Mouse (Mus musculus) lung, postnatal 0 days (tissue): Measurements from ENCODE around the gene Ap2b1. TPM values are rescaled to one million over a fixed set of nuclear protein-coding genes. Genes with fewer than 3 reads are reported as not detected.

Experiments used
- ATAC-seq: fragments of 200-750 bp; cut with Nextera tagmentation; 2 replicates; pipeline ENCODE4 v1.8.0; 2017; ENCODE audit warnings: moderate library complexity
- DNase-seq: peaks from one replicate; pipeline ENCODE4 v3.0.0-alpha.2; 2016; ENCODE audit warnings: low spot score
- H3K27ac ChIP-seq: fragments of 300-500 bp; sonication (generic); 2 replicates; pipeline ENCODE4 v1.5.1; 2014; ENCODE audit warnings: antibody characterized with exemption, mild to moderate bottlenecking, low read length, mixed read lengths
- H3K27me3 ChIP-seq: fragments of 300-500 bp; sonication (generic); replicated peaks from 2 replicates; pipeline ENCODE4 v1.6.1; 2014; ENCODE audit warnings: low read length, mixed read lengths; ENCODE audit not compliant: insufficient read depth
- H3K36me3 ChIP-seq: fragments of 300-500 bp; sonication (generic); 2 replicates; pipeline ENCODE4 v1.6.1; 2014; ENCODE audit warnings: low read length, mixed read lengths; ENCODE audit not compliant: insufficient read depth
- H3K4me1 ChIP-seq: fragments of 300-500 bp; sonication (generic); 2 replicates; pipeline ENCODE4 v1.6.1; 2014; ENCODE audit warnings: antibody characterized with exemption, low read depth, low read length, mixed read lengths; ENCODE audit not compliant: insufficient read depth
- H3K4me2 ChIP-seq: fragments of 300-500 bp; sonication (generic); replicated peaks from 2 replicates; pipeline ENCODE4 v1.6.1; 2014; ENCODE audit warnings: low read depth, mild to moderate bottlenecking, low read length, moderate library complexity, mixed read lengths
- H3K4me3 ChIP-seq: fragments of 300-500 bp; sonication (generic); 2 replicates; pipeline ENCODE4 v1.5.1; 2014; ENCODE audit warnings: low read depth, low read length
- H3K9ac ChIP-seq: fragments of 300-500 bp; sonication (generic); replicated peaks from 2 replicates; pipeline ENCODE4 v1.6.1; 2014; ENCODE audit warnings: low read depth, mild to moderate bottlenecking
- H3K9me3 ChIP-seq: fragments of 300-500 bp; sonication (generic); 2 replicates; pipeline ENCODE4 v1.6.1; 2016; ENCODE audit warnings: low read length, mixed read lengths
- CTCF ChIP-seq: IDR thresholded peaks from 2 replicates; pipeline ENCODE4 v1.5.1; 2016; ENCODE audit warnings: antibody characterized with exemption, mild to moderate bottlenecking
- EP300 ChIP-seq: IDR thresholded peaks from 2 replicates; pipeline ENCODE4 v1.6.1; 2016; ENCODE audit warnings: antibody characterized with exemption, mild to moderate bottlenecking, control low read depth
- WGBS: fragments of 180-500 bp; shearing (Covaris S2); extraction: QIAGEN DNeasy Blood & Tissue Kit; methylation state at CpG from one replicate; pipeline ENCODE4 v1.1.7; 2014; 5-methylcytosine and 5-hydroxymethylcytosine counted together
- polyA plus RNA-seq: library from polyadenylated mRNA; unstranded; fragments of >200 nt; fragmentation: Nextera tagmentation; extraction: Ambion mirVana; gene quantifications from 2 replicates; pipeline ENCODE4 v1.2.1, GENCODE M21; 2015

Ap2b1 gene
- polyA plus RNA-seq, 1 experiment from 2014 or later, result 26.5 TPM

DNA sequence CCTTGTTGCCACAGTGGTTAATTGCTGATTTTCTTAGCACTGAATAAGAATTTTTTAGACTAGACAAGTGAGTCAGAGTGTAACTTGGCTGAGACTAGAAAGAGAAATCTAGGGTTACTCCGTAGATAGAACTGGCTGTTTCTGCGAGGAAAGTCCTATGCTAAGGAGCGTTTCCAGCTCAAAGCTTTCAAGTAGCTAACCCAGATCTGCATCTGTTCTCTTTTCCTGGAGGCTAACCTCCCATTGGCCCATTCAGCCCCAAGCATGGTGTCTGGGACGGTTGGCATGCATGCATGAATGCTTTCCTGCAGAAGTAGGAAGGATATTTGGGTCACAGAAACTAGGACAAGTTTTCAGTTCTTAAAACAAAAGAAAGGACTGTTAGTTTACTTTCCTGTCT is 72.4 kb downstream of the Ap2b1 start:
- 93% methylated on average over 4 of the region's 4 CpGs for WGBS
- no peak overlapping the region for H3K4me2 ChIP-seq
- DNase-seq (no peak), ATAC-seq (no peak)
- no peak for TF ChIP-seq CTCF
- no peak for TF ChIP-seq EP300
- no peaks in the 10 kb centered on the region for H3K27me3 ChIP-seq
- no peak overlapping the region for H3K9ac ChIP-seq
- H3K9me3 ChIP-seq, result no peaks in the 10 kb centered on the region
- H3K4me1 ChIP-seq, result no peaks in the 10 kb centered on the region
- H3K27ac ChIP-seq, result no peak overlapping the region
- H3K4me3 ChIP-seq, result no peak overlapping the region
- H3K36me3 ChIP-seq, result peaks cover 22% of the 10 kb centered on the region; the same call in 1 of the 2 replicates

DNA sequence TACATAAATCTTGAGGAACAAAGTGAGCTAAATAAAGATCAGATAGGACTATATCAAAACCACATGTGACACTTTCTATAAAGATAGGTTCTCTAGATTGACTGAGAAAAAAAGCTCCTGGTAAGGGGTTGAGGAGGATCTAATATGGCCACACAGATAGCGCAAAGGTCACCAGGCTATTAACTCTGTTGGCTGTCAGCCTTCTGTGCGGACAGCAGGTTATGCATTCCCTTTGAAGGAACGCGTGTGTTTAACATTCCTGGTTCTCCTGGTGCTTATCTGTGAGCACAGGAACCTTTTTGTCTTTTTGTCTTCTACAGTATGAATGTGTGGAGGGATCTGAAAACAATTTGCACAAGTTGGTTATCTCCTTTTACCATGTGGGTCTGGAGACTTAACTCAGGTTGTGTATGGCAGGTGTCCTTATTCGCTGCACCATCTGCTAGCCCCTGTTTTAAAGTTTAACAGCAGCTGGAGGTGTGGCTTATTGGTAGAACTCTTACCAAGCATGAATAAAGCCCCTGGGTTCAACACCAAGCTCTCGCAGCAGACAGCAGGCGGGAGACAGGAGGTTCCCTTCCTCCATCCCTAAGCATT is 81.0 kb downstream of the Ap2b1 start:
- Histone ChIP-seq H3K9me3 (no peaks in the 10 kb centered on the region), H3K27ac (no peak overlapping the region), H3K27me3 (no peaks in the 10 kb centered on the region), H3K9ac (no peak overlapping the region), H3K4me1 (no peaks in the 10 kb centered on the region), H3K36me3 (0 out of 2 replicates have a peak, but pooled peaks cover 13% of the 10 kb centered on the region), H3K4me3 (no peak overlapping the region), H3K4me2 (no peak overlapping the region)
- no peak for TF ChIP-seq EP300
- TF ChIP-seq CTCF, result no peak
- DNase-seq, result no peak
- 72% methylated on average over 7 of the region's 7 CpGs for WGBS
- ATAC-seq, result no peak

DNA sequence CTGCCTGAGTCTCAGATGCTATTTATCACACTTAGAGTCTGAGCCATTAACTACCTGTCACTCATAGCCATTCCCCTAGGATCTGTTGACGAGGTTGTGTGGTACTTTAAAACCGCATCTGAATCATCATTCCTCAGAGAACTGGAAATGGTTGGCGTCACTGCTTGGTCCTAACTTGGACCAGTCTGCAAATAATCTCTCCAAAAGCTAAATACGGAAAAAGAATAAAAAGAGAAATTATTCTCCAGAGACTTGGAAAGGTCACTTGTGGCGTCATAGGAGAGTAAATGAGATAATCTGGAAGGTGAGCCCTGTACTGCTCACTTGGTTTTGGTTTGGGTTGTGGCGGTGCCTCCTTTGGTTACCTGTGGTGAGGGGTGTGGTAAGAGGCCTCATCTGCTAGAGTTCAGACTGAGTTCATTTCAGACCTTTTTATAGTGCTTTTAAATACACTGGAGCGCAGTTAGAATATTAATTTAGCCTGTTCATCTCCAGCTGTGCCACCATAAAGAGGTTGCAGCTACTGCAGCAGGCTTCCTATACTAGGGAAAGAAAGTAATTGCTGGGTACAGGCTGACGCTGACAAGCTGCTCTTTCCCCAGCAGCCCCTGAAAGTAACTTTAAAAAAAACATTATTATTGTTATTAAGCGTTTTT is 84.2 kb downstream of the Ap2b1 start:
- no peak overlapping the region for H3K27ac ChIP-seq
- no peak overlapping the region for H3K4me3 ChIP-seq
- no peak overlapping the region for H3K4me2 ChIP-seq
- 82% methylated on average over 9 of the region's 9 CpGs for WGBS
- ATAC-seq (no peak), DNase-seq (no peak)
- no peak for TF ChIP-seq CTCF
- TF ChIP-seq EP300, result no peak
- H3K27me3 ChIP-seq, result no peaks in the 10 kb centered on the region
- no peak overlapping the region for H3K9ac ChIP-seq
- H3K9me3 ChIP-seq, result no peaks in the 10 kb centered on the region
- H3K4me1 ChIP-seq, result no peaks in the 10 kb centered on the region
- H3K36me3 ChIP-seq, result 0 out of 2 replicates have a peak, but pooled peaks cover under 1% of the 10 kb centered on the region

DNA sequence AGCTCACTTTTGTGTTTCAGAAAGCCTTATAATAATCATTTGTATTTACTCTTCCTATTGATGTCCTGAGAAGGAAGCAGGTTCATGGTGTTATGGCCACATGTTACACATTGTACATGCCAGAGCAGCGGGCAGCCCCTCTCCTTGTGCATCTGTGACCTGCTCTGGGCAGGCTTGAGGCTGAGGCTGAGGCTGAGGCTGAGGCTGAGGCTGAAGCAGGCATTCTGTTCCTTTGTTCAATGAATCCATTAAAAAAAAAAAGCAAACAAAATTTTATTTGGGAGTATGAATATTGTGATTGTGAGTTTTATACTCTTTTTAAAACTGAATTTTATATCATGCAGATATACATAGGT is 84.7 kb downstream of the Ap2b1 start:
- no peaks in the 10 kb centered on the region for H3K27me3 ChIP-seq
- ATAC-seq, result no peak

DNA sequence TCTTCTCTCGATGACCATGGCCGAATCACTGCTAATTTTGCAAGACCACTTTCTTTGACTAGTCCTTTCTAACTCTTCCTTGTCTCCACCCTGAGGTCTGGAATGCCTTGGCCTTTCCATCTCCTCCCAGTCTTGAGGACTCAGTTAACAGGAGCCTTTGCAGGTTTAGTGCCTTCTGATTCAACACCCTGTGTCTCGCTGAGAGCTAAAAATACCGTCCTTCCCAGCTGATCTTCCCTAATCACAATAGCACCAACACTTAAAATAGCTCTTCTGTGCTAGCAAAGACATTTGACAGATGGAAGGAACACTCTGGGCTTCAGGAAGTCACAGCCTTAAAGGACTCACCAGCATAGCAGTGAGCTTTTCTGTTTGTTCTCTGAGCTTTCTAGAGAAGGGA is 94.2 kb downstream of the Ap2b1 start:
- ATAC-seq, result no peak
- Histone ChIP-seq H3K36me3 (peaks cover 25% of the 10 kb centered on the region), H3K27me3 (no peaks in the 10 kb centered on the region), H3K27ac (no peak overlapping the region), H3K4me3 (no peak overlapping the region), H3K4me1 (no peaks in the 10 kb centered on the region), H3K9me3 (no peaks in the 10 kb centered on the region), H3K4me2 (no peak overlapping the region), H3K9ac (no peak overlapping the region)
- DNase-seq, result no peak
- TF ChIP-seq CTCF (no peak), EP300 (no peak)
- 81% methylated on average over 4 of the region's 4 CpGs for WGBS

More for the DNA sequence above, 84.7 kb downstream of the Ap2b1 start:
- no peak overlapping the region for H3K4me2 ChIP-seq
- no peak overlapping the region for H3K9ac ChIP-seq
- no peak overlapping the region for H3K27ac ChIP-seq
- no peak for TF ChIP-seq EP300
- TF ChIP-seq CTCF, result no peak
- no peaks in the 10 kb centered on the region for H3K4me1 ChIP-seq
- H3K9me3 ChIP-seq, result no peaks in the 10 kb centered on the region
- no peak for DNase-seq
- H3K4me3 ChIP-seq, result no peak overlapping the region
- no peaks in the 10 kb centered on the region for H3K36me3 ChIP-seq
- WGBS, result 81% methylated on average over 1 of the region's 1 CpGs

DNA sequence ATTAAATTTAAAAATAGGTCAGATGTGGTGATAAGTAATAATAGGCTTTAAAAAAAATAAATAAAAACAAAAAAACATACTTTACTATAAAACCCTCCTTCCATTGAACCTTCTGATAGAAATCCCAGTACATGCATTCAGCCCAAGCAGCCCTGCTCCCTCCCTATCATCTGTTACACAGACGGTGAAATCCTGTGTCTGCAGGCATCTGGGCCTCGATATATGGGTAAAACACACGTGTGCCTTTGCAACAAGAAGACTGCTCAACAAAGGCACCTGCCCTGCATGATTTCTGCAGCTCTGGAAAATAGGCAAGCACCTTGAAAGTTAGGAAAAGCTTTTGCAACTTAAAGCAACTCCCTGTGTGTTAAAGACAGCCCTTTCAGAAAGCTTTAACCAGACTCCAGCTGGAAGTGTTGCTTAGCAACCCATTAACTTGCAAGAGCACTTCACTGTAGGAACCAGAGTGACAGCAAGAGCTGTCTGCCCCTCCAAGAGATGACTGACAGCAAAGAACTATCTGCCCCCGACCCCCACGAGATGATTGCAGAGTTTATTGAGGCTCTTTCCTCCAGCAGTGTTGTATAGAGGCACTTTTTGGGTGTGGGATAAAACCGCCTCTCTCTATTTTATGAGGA is 96.1 kb downstream of the Ap2b1 start:
- WGBS, result 56% methylated on average over 6 of the region's 6 CpGs
- ATAC-seq (no peak), DNase-seq (no peak)
- Histone ChIP-seq H3K36me3 (peaks cover 38% of the 10 kb centered on the region), H3K27me3 (no peaks in the 10 kb centered on the region), H3K4me1 (no peaks in the 10 kb centered on the region), H3K27ac (no peak overlapping the region), H3K9me3 (no peaks in the 10 kb centered on the region), H3K4me2 (no peak overlapping the region), H3K4me3 (no peak overlapping the region), H3K9ac (no peak overlapping the region)
- no peak for TF ChIP-seq CTCF
- no peak for TF ChIP-seq EP300
